Mouse (Mus musculus): ENCODE data around the gene Il17rb.

Il17rb gene

DNA sequence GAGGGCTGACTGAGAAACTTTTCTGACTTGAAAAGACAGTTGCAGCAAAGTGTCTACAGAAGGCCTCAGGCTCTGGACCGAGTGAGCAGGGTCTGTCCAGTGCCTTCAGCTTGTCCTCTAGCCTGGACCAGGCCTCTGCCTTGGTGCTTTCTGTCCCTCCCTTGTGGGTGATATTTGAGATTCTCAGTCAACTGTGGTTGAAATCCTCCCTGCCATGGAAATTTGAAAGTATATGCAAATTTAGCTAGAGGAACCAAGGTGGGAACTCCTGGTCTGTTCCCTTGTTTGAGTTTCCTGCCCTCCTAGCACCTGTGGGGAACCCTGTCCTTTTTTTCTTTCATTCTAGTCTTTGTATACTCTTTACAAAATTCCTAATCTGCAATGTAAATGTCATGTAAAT lies 6.3 kb upstream of the Il17rb start:
- DNase-seq = no peak

DNA sequence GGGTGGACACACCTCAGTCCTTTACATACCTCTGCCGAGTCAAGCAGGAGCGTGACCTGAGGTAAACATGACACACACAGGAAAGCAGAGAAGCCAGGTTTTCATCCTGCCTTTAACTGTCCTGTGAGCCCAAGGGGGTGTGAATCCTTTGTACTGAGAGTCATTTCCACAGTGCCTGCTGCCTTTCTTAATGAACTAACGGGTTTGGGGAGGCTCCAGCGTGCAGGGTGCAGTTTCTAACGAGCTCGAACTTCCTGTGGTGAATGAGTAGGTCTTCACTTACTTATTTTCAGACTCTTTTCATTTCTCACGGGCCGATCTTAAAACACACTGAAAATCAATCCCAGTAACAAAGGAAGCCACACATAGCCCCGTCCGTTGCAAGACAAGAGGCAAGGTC lies 5.8 kb upstream of the Il17rb start:
- DNase-seq = no peak

DNA sequence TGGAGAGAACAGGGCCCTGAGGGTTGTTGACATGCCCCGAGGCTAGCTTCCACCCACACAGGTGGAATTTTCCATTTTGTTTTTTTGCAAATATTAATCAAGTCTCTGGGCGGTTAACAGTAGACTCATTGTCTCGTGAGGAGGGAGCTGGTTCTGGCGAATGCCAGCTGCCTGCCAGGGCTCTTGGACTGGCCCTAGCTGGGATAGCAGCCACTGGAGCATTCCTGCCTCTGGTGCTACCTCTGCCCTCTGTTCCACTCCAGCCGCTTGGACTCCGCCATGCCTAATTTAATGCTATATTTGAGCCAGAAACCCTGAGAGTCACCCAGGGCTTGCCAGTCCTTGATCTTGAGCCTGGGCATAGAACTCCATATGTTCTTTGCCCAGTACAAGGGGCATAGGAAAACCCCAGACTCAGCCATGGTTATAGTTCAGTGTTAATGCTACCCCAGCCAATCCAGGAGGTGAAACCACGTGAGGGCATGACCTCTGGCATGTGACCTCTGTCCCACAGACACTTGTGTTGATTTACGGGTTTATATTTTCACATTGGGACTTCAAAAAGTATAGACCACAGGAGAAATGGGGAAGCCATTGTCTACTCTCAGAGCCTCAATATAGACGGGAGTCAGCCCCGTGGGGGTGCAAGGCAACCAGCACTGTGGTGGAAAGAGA lies 3.3 kb upstream of the Il17rb start:
- peak; percentile 76 for DNase-seq

DNA sequence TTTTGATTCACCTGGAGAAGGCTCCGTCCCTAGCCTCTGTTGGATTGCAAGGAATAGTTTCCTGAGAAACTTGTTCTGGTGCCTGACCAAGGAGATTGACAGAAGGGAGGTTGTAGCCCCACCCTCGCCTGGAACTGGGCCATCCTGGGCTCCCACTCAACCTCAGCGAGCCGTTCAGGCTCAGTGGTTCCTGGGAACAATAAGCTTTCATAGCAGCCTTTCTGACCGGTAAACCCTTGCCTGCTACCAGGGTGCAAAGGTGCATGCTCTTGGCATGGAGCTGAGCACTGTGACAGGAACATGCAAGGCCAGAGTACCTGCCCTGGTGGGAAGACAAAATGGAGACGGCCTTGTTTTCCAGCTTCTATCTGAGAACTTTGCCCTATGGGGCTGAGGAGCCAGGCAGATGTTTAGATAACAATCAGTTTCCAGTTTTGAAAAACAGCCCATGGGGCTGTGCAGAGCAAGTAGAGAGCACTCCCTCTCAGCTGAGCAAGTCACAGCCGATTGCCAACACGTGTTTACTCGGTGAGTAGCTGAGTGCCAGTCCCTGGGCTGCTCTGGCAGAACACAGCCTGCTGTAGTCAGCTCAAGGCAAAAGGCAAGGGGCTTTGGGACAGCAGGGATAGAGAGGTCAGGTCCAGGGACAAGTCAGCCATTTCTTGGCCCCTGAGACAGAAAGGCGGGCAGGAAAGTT lies 1.3 kb upstream of the Il17rb start:
- DNase-seq = peak; percentile 89

DNA sequence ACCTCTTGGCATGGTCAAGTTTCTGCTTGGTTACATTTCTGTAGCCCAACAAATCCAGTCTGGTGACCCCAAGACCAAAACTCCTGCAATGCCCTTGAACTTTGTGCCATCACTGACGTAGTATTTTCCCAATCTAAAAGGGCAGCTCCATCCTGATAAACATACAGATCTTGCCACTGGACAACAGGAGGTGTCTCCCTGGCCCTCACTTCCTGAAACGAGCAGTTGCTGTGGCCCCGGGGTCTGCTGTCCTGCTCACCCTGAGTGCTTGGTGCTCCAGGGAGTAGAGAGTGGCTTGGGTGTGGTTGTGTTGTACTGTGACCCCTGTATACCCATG lies 9.3 kb downstream of the Il17rb start:
- no peak for DNase-seq

DNA sequence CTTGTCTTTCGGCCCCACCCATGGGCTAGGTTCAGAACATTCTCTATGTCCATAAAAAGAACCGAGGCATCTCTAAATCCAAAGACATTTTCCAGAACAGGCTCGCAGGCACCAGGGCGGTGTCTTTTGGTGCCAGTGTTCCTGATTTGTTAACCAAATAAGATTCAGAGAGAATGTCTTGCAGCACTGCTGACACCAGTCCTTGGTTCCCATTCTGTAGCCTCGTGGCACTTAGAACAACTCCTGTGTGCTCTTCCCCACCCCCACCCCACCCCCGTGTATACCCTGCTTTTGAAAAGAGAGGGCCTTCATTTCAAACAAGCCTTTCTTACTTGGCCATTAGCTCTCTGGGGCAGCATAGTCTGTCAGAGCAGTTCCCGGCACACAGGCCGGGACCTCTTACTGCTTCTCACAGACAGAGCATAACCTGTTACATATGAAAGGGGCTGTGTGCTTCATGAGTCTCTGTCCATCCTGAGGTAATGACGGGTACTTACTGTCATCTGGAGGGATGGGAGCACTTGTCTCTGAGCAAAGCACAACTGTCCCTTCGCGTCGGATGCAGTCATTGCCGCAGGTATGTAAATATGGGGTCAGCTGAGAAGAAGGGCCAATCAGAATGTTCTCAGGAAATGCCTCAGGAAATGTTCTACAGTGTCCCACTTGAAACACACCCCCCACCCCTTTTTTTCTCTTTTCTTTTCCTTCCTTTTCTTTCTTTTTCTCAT lies 9.8 kb downstream of the Il17rb start:
- DNase-seq = no peak

DNA sequence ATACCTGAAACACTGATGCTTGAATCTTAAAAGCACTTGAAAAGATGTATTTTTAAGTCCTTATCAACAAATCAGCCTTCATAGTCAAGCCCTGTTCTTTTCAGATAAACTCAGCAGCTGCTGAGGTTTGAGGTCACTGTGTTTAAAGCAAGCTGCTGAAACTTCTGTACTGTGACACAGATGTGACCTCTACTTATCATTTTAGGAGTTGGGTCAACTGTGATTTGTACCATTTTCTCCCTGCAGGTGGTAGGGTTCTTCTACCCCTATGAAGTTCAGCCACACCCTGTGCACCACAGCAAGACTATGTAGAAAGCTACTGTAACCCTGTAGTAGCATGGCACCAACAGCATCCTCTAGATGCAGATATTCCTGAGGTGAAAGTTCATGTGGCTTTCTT lies 11.4 kb downstream of the Il17rb start:
- DNase-seq = no peak

DNA sequence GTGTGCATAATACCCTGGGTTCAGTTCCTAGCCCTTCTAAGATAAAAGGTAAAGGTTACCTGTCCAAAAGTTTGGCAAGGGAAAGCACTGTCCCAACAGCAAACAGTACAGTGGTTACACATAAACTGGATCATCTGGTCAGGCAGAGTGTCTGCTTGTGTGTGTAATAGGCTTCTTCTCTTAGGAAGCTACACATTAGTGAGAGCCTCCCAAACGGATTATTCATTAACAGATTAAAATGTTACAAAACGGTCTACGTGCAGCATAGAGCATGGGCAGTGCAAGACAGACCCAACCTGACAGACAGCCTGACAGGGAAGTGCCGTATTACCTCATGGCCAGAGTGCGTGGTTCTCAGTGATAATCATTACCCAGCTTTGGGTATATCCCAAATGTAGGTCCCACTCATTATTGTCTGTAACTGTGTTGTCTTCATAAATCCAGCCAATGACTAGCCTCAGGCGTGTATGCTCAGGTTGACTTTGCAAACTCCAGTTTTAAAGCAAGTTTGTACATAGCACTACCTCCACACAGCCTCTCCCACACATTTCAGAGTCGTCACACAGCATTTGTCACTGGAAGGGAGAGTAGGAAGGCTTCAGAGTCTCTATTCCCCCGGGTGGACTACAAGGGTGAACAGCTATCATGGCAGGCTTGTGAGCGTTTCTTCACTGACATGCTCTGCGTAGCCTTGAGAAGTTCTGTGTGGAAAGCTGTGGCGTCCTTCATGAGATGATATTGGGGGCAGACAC lies 12.5 kb downstream of the Il17rb start:
- DNase-seq = peak; percentile 29

DNA sequence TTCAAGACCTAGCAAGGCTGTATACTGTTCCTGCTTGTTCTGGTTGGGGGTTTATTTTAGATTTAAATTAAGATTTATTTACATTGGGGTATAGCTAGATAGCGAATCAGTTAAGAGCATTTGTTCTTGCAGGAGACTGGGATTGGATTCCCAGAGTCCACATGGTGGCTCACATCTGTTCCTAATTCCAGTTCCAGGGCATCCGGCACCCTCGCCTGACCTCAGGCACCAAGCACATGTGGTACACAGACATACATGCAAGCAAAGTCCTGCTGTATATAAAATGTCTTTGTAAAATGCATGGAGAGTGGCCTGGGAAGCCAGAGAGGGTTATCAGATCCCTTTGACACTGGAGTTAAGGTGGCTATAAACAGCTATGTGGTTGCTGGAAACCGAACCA lies 13.7 kb downstream of the Il17rb start:
- DNase-seq = no peak

DNA sequence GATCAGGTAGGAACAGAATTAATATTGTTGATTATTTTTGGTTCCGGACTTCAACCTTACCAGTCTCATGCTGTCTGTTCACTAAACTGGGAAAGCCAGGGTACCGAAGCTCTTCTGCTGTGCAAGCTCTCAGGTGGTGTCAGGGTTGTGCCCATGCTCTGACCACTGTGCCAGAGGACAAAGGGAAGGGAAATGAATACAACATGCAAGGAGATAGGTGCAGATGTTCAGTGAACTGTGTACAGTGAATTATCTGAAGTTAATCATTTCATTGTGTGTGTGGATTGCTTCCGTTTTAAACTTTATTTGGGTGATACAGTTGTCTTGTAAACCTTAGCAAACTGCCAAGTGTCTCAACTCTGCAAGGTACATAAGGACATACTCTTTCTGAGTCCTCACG lies 20.4 kb downstream of the Il17rb start:
- DNase-seq = no peak

DNA sequence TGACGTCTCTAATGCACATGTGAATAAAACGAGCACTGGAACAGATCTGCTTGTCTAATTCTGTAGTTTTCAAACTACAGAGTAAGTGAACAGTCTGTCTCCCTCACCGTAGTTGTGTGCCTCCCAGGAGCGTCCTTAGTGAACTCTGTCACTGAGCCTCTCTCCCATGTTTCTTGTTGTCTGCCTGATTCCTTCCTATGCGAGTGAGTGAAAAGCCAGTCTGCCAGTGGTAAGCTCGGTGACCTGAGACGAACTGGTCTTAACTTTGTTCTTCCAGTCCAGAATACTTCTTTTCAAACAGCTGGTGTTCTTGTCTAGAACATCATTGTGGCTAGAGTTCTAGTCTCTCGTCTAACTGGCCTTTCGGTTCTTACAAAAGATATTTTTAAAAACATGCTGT lies 21.0 kb downstream of the Il17rb start:
- no peak for DNase-seq

DNA sequence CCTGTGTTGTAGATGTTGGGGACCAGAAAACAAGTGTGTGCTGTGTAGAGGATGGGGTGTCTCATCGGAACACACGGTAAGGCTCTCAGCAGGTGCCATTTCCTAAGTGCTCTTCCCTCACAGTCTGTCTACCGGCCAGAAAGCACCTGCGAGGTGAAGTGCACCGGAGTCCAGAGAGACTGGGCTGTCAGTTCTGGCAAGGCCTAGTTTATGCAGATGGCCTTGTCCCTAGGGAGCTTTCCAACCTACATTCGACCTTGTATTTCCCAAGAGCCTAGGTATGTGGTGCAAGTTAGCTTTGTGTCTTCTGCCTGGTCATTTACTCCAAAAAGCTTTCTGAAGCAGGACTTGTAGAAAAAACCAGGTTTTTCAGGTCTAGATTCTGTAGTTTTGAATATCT lies 21.4 kb downstream of the Il17rb start:
- no peak for DNase-seq

DNA sequence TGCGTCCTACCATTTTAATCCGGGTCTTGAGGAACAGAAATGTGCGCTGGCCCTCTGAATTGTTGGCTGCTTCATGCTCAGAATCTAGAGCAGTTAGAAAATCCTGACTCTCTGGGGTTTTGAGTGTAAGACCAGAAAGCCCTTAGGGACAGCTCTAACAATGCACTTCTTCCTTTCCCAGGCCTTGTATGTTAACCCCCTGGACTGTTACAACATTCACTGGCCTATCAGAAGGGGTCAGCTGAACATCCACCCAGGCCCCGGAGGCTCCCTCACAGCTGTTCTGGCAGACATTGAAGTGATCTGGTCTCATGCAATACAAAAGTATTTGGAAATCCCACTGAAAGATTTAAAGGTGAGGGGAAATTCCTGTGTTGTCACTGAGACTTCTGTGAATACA lies 22.6 kb downstream of the Il17rb start:
- no peak for DNase-seq

DNA sequence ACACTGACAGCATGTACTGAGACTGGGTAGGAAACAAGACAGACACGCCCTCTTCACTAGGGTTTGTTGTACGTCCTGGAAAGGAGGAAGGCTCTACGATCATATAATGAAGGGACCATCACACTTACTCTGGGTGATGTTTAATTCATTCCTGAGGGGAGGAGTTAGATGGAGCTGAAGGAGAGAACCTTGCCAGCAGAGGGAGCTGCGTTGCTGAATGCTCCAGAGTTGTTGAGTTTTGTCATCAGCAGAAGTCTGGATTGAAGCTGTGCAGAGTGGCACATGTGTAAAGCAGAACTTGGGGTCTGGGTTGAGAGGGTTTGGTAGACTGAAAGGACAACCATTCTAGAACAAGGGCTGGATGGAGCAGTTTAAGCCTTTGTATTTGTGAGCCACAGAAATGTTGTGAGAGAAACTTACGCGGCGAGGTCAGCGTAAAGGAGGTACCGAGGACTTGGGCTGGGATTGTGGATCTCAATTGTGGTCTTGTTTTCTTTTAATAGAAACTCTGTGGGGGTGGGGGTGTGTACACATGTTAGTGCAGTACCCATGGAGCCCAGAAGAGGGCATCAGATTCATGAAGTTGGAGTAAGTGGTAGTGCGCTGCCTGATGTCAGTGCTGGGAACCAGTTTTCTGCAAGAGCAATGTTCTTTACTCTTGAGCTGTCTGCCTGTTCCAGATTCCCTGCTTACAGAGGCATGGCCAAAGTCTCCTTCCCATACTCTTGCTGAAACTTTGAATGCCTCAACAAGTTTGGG lies 28.1 kb downstream of the Il17rb start:
- DNase-seq = peak; percentile 56

DNA sequence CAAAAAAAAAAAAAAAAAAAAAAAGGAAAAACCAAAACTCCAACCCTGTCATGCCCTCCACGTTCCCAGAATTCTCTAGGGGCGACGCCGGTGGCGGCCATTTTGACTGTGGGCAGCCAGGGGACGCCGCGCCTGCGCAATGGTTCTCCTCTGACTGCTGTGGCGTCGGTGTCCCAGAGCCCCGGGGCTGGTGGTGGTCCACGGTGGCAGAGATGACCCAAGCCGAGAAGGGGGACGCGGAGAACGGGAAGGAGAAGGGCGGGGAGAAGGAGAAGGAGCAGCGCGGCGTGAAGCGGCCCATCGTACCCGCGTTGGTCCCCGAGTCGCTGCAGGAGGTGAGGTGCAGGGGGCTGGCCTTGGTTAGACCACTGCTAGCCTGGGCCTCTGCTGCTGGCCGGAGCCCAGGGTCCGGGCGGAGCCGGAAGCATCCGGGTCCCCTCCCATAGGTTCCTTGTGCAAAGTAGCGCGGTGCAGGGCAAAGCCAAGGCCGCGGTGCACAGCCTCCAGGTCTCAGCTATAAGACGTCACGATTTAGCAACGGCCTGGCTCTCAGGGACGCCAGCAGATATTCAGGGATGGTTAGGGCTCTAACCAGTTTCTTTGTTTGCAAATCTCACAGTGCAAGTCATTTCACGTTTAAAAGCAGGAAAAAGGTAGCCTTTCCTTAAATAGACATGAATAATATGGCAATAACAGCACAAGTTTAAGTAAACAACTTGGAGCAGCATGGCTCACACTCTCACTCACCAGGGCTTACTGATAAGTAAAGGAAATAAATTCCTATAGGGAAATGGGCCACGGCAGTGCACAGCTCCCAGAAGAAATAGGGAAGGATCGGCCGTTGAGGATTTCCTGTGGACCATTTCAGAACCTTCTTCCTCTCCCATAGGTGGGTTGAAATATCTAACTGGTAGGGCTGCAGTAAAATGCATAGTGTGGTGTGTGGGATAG lies 30.2 kb downstream of the Il17rb start, which contains the start of gene Actr8:
TSS of gene Actr8 (plus strand) at position 84 of the 951 bp plus-strand sequence.
- peak; percentile 95 for DNase-seq

DNA sequence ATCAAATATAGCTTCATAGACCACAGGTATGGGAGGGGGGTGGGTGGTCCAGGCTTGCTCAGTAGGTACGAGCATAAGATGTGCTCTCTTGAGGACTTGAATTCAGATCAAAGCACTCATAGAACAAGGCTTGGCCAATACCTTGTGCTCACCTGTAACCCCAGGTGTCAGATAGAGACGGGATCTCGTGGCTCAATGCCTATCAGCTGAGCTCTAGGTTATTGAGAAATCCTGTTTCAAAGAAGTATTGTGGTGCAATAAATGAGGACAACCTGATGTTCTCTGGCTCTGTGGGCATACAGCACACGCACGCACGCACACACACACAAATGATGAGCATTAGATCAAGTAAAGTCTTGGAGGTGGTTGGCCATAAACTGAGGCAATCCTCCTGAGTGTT lies 31.8 kb downstream of the Il17rb start:
- DNase-seq = peak; percentile 3

DNA sequence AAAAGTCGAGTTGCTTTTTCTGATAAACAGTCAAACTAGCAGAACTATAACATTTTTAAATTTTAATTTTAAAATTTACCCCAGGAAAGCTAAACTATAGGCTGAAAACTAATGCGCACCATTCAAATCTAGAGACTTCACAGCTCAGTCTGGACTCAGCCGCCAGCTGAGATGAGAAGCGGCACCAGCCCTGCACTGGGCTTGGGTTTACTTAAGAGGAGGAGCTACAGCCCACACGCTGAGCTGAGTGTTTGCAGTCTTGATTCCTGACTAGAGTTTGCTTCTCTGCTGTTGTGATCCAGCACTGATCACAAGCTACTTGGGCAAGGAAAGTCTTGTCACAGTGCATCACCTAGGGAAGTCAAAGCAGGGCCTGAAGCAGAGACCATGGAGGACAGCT lies 36.7 kb downstream of the Il17rb start:
- no peak for DNase-seq

DNA sequence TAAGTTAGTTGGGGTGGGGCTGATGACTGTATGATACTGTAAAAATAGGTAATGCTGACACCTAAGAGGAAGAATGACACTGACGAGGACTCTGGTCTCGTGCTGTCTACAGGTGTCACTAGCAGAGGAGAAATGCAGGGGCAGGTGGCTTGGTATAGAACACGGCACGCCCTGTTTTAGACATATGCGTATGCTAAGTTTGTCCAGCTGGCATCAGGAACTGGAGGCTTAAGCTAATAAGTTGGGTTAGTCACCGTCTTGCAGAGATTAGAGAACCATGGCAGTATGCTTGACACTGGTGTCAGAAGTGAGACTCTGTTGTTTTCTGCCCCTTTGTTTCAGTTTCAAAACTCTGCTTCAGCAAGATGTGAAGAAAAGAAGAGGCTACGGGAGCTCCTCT lies 37.2 kb downstream of the Il17rb start:
- DNase-seq = no peak

DNA sequence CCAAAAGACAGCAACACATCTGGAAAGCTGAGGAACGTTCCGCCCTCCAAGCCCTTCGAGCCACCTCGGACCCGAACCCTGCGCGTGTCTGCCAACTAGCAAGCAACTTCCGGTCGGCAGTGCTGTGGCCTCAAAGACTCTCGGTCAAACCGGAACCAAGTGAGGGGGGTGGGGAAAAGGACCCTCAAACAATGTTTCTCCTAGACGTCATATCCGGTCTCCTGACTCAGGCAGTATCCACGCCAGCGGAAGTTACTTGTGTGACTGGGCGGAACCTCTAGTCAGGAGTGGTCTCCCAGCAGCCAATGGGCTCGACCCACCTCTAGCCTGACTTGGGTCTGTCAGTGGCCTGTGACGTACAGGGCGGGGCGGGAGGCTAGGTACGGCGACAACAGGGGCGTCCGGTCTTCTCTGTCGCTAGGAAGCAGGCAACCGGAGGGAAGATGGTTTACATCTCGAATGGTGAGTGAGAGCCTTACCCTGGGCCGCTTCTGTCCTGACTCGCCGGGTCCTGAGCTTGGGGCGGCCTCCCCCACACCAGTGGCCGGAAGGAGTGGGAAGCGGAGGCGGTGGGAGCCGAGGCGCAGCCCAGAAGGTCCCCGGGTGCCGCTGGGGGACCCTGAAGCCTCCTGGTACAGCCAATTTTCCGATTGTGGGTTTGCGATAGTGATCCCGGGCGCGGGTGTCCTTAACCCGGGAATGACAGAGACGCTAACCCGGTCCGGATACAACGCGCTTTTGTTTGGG lies 40.4 kb downstream of the Il17rb start, which contains the start of gene Selenok:
TSS of gene Selenok (plus strand) at position 234 of the 747 bp plus-strand sequence.
- peak; percentile 96 for DNase-seq

DNA sequence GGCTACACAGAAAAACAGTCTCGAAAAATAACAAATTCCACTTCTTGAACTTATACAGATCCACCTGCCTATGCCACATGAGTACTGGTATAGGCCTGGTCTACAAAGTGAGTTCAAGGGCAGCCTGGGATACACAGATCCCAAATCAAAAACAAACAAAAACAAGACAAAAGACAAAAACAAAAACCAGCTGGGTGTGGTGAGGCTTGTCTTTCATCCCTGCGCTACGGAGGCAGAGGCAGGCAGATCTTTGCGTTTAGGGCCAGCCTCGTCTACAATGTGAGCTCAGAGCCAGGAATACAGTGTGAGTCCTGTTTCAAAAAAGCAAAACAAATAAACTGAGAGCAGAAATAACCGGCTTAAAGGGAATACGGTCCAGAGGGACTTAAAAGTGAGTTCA lies 41.1 kb downstream of the Il17rb start:
- DNase-seq = no peak

DNA sequence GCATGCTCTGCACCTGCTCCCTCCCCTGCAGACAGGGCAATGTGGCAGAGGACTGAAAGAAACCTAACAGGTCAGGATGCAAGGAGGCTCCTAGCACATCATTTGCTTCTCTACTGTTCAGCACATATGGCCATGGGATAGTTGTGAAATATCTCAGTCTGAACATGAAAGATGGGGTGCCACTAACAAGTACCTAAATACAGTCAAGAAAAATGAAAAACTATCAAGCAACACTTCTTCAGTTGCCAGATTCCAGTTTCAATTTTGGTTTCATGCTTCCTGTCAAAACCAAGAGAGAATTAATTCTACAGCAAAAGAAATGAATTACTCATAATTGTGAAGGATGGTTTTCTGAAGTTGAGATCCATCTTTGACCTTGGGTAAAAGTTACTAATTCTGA lies 51.3 kb downstream of the Il17rb start:
- no peak for DNase-seq
